Mouse (Mus musculus) intestine, postnatal 0 days (tissue): ENCODE results near the gene Numa1. TPM values are rescaled to one million over a fixed set of nuclear protein-coding genes. Genes with fewer than 3 reads are reported as not detected.

Experiments used
- ATAC-seq: fragments of 200-750 bp; cut with Nextera tagmentation; 2 replicates; pipeline ENCODE4 v1.8.0; 2017; ENCODE audit warnings: mild to moderate bottlenecking, moderate TSS enrichment, moderate library complexity
- H3K27ac ChIP-seq: fragments of 300-500 bp; sonication (generic); 2 replicates; pipeline ENCODE4 v1.5.1; 2014; ENCODE audit warnings: mild to moderate bottlenecking, low read depth, low read length, moderate library complexity
- H3K27me3 ChIP-seq: fragments of 300-500 bp; sonication (generic); replicated peaks from 2 replicates; pipeline ENCODE4 v1.6.1; 2014; ENCODE audit warnings: low read length, mixed read lengths; ENCODE audit not compliant: control insufficient read depth, insufficient read depth
- H3K36me3 ChIP-seq: fragments of 300-500 bp; sonication (generic); 2 replicates; pipeline ENCODE4 v1.6.1; 2014; ENCODE audit warnings: mild to moderate bottlenecking, moderate library complexity; ENCODE audit not compliant: control insufficient read depth, insufficient read depth
- H3K4me1 ChIP-seq: fragments of 300-500 bp; sonication (generic); replicated peaks from 2 replicates; pipeline ENCODE4 v1.6.1; 2014; ENCODE audit warnings: antibody characterized with exemption, low read length, mixed read lengths; ENCODE audit not compliant: control insufficient read depth, insufficient read depth
- H3K4me2 ChIP-seq: fragments of 300-500 bp; sonication (generic); replicated peaks from 2 replicates; pipeline ENCODE4 v1.6.1; 2014; ENCODE audit warnings: low read depth, mild to moderate bottlenecking, moderate library complexity
- H3K4me3 ChIP-seq: fragments of 300-500 bp; sonication (generic); 2 replicates; pipeline ENCODE4 v1.5.1; 2014; ENCODE audit warnings: low read depth, low read length
- H3K9ac ChIP-seq: fragments of 300-500 bp; sonication (generic); 2 replicates; pipeline ENCODE4 v1.6.1; 2014; ENCODE audit warnings: mild to moderate bottlenecking, low read depth, low read length
- H3K9me3 ChIP-seq: fragments of 300-500 bp; sonication (generic); 2 replicates; pipeline ENCODE4 v1.6.1; 2016; ENCODE audit warnings: mixed run types; ENCODE audit not compliant: control insufficient read depth
- CTCF ChIP-seq: sonication (generic); IDR thresholded peaks from 2 replicates; pipeline ENCODE4 v1.5.1; 2016; ENCODE audit warnings: low read depth, mild to moderate bottlenecking, control low read depth, antibody characterized with exemption, moderate library complexity
- WGBS: fragments of 180-500 bp; shearing (Covaris S2); extraction: QIAGEN DNeasy Blood & Tissue Kit; methylation state at CpG from one replicate; pipeline ENCODE4 v1.1.7; 2014; 5-methylcytosine and 5-hydroxymethylcytosine counted together
- polyA plus RNA-seq: library from polyadenylated mRNA; unstranded; fragments of >200 nt; fragmentation: Nextera tagmentation; extraction: Ambion mirVana; gene quantifications from 2 replicates; pipeline ENCODE4 v1.2.1, GENCODE M21; 2015

The Numa1 gene
- polyA plus RNA-seq, 1 experiment from 2014 or later, result 17.0 TPM

DNA sequence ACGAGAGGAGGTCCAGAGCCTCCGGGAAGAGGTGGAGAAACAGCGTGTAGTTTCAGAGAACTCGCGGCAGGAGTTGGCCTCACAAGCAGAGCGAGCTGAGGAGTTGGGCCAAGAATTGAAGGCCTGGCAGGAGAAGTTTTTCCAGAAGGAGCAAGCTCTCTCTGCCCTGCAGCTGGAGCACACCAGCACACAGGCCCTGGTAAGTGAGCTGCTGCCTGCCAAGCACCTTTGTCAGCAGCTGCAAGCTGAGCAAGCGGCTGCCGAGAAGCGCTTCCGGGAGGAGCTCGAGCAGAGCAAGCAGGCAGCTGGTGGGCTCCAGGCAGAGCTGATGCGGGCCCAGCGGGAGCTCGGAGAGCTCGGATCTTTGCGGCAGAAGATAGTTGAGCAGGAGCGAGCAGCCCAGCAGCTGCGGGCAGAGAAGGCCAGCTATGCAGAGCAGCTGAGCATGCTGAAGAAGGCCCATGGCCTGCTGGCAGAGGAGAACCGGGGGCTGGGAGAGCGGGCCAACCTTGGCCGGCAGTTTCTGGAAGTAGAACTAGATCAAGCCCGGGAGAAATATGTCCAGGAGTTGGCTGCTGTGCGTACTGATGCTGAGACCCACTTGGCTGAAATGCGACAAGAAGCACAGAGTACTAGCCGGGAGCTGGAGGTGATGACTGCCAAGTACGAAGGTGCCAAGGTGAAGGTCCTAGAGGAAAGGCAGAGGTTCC is 67.2 kb downstream of the Numa1 start:
- Histone ChIP-seq H3K36me3 (peaks cover 88% of the 10 kb centered on the region), H3K4me1 (no peaks in the 10 kb centered on the region), H3K9me3 (no peaks in the 10 kb centered on the region), H3K4me3 (no peak overlapping the region), H3K4me2 (no peak overlapping the region), H3K27ac (no peak overlapping the region), H3K27me3 (no peaks in the 10 kb centered on the region), H3K9ac (no peak overlapping the region)
- WGBS, result 86% methylated on average over 26 of the region's 26 CpGs
- no peak for TF ChIP-seq CTCF
- no peak for ATAC-seq

GRCm38 (mm10) chr7:102006520-102006919 is 72.6 kb downstream of the Numa1 start:
- no peak for ATAC-seq

GRCm38 (mm10) chr7:102011855-102012254 is 77.9 kb downstream of the Numa1 start:
- no peaks in the 10 kb centered on the region for H3K4me1 ChIP-seq
- no peaks in the 10 kb centered on the region for H3K9me3 ChIP-seq
- H3K4me2 ChIP-seq, result no peak overlapping the region
- TF ChIP-seq CTCF, result no peak
- no peak overlapping the region for H3K27ac ChIP-seq
- no peak overlapping the region for H3K9ac ChIP-seq
- H3K4me3 ChIP-seq, result no peak overlapping the region
- WGBS, result 84% methylated on average over 9 of the region's 9 CpGs
- no peak for ATAC-seq
- no peaks in the 10 kb centered on the region for H3K27me3 ChIP-seq
- peaks cover 89% of the 10 kb centered on the region for H3K36me3 ChIP-seq

More at GRCm38 (mm10) chr7:102006520-102006919, 72.6 kb downstream of the Numa1 start:
- H3K4me1 ChIP-seq, result no peaks in the 10 kb centered on the region
- no peak overlapping the region for H3K27ac ChIP-seq
- H3K4me2 ChIP-seq, result no peak overlapping the region
- H3K4me3 ChIP-seq, result no peak overlapping the region
- peaks cover 87% of the 10 kb centered on the region for H3K36me3 ChIP-seq
- TF ChIP-seq CTCF, result no peak
- WGBS, result 84% methylated on average over 1 of the region's 1 CpGs
- no peaks in the 10 kb centered on the region for H3K27me3 ChIP-seq
- no peak overlapping the region for H3K9ac ChIP-seq
- H3K9me3 ChIP-seq, result no peaks in the 10 kb centered on the region

- Histone ChIP-seq H3K9me3 (no peaks in the 10 kb centered on the region), H3K4me1 (no peaks in the 10 kb centered on the region), H3K4me3 (no peak overlapping the region), H3K36me3 (peaks cover 82% of the 10 kb centered on the region), H3K4me2 (no peak overlapping the region), H3K27ac (no peak overlapping the region), H3K9ac (no peak overlapping the region), H3K27me3 (no peaks in the 10 kb centered on the region)
- no peak for TF ChIP-seq CTCF
- WGBS, result 86% methylated on average over 8 of the region's 8 CpGs
- ATAC-seq, result no peak
Observed at GRCm38 (mm10) chr7:102013416-102013815, 79.5 kb downstream of the Numa1 start.

- no peak overlapping the region for H3K9ac ChIP-seq
- H3K27ac ChIP-seq, result no peak overlapping the region
- H3K4me2 ChIP-seq, result no peak overlapping the region
- no peak for TF ChIP-seq CTCF
- H3K4me3 ChIP-seq, result no peak overlapping the region
- no peak for ATAC-seq
- H3K27me3 ChIP-seq, result no peaks in the 10 kb centered on the region
- no peaks in the 10 kb centered on the region for H3K4me1 ChIP-seq
- H3K9me3 ChIP-seq, result no peaks in the 10 kb centered on the region
- peaks cover 78% of the 10 kb centered on the region for H3K36me3 ChIP-seq
- 86% methylated on average over 2 of the region's 2 CpGs for WGBS
Observed at GRCm38 (mm10) chr7:102014995-102015394, 81.1 kb downstream of the Numa1 start.

- no peak for ATAC-seq
- Histone ChIP-seq H3K4me1 (no peaks in the 10 kb centered on the region), H3K27ac (no peak overlapping the region), H3K27me3 (no peaks in the 10 kb centered on the region), H3K36me3 (peaks cover 72% of the 10 kb centered on the region), H3K4me2 (peak overlapping the region; percentile 39), H3K4me3 (no peak overlapping the region), H3K9me3 (no peaks in the 10 kb centered on the region), H3K9ac (no peak overlapping the region)
- WGBS, result 78% methylated on average over 4 of the region's 4 CpGs
- TF ChIP-seq CTCF, result no peak
Observed at GRCm38 (mm10) chr7:102016936-102017335, 83.0 kb downstream of the Numa1 start.
